Mouse (Mus musculus) midbrain, embryonic 11.5 days (tissue): Measurements from ENCODE around the gene Sash1. TPM values are rescaled to one million over a fixed set of nuclear protein-coding genes. Genes with fewer than 3 reads are reported as not detected.

Experiments used
- ATAC-seq: fragments of 200-750 bp; cut with Nextera tagmentation; 2 replicates; pipeline ENCODE4 v1.8.0; 2017; ENCODE audit warnings: moderate TSS enrichment, moderate library complexity; ENCODE audit not compliant: low FRiP score
- DNase-seq: peaks from one replicate; pipeline ENCODE4 v3.0.0; 2015; ENCODE audit warnings: low spot score; ENCODE audit errors: missing footprints
- H3K27ac ChIP-seq: fragments of 300-500 bp; sonication (generic); 2 replicates; pipeline ENCODE4 v1.5.1; 2014; ENCODE audit warnings: low read depth, low read length
- H3K27me3 ChIP-seq: fragments of 300-500 bp; sonication (generic); 2 replicates; pipeline ENCODE4 v1.6.1; 2014; ENCODE audit warnings: mild to moderate bottlenecking, low read length, moderate library complexity, mixed read lengths; ENCODE audit not compliant: control insufficient read depth, insufficient read depth
- H3K36me3 ChIP-seq: fragments of 300-500 bp; sonication (generic); 2 replicates; pipeline ENCODE4 v1.6.1; 2014; ENCODE audit warnings: mild to moderate bottlenecking, low read length, moderate library complexity, mixed read lengths; ENCODE audit not compliant: control insufficient read depth, insufficient read depth
- H3K4me1 ChIP-seq: fragments of 300-500 bp; sonication (generic); 2 replicates; pipeline ENCODE4 v1.6.1; 2014; ENCODE audit warnings: low read length; ENCODE audit not compliant: control insufficient read depth, insufficient read depth
- H3K4me2 ChIP-seq: fragments of 300-500 bp; sonication (generic); 2 replicates; pipeline ENCODE4 v1.6.1; 2014; ENCODE audit warnings: mild to moderate bottlenecking, moderate library complexity
- H3K4me3 ChIP-seq: fragments of 300-500 bp; sonication (generic); 2 replicates; pipeline ENCODE4 v1.5.1; 2014; ENCODE audit warnings: low read depth, low read length
- H3K9ac ChIP-seq: fragments of 300-500 bp; sonication (generic); 2 replicates; pipeline ENCODE4 v1.6.1; 2014; ENCODE audit warnings: low read length
- H3K9me3 ChIP-seq: fragments of 300-500 bp; sonication (generic); 2 replicates; pipeline ENCODE4 v1.6.1; 2016; ENCODE audit warnings: low read length; ENCODE audit not compliant: control insufficient read depth
- WGBS: fragments of 180-500 bp; shearing (Covaris S2); extraction: QIAGEN DNeasy Blood & Tissue Kit; methylation state at CpG from one replicate; pipeline ENCODE4 v1.1.7; 2014; 5-methylcytosine and 5-hydroxymethylcytosine counted together
- polyA plus RNA-seq: library from polyadenylated mRNA; unstranded; fragments of >200 nt; fragmentation: Nextera tagmentation; extraction: Ambion mirVana; gene quantifications from 2 replicates; pipeline ENCODE4 v1.2.1, GENCODE M21; 2014

Gene Sash1
- polyA plus RNA-seq, 1 experiment from 2014 or later, result 2.9 TPM

- DNase-seq (no peak), ATAC-seq (no peak)
- Histone ChIP-seq H3K4me1 (peaks cover 3% of the 10 kb centered on the region; the same call in 1 of the 2 replicates), H3K4me2 (no peak overlapping the region), H3K4me3 (no peak overlapping the region), H3K36me3 (no peaks in the 10 kb centered on the region; the same call in 1 of the 2 replicates), H3K9me3 (no peaks in the 10 kb centered on the region), H3K27ac (no peak overlapping the region), H3K27me3 (no peaks in the 10 kb centered on the region), H3K9ac (no peak overlapping the region)
- 92% methylated on average over 4 of the region's 4 CpGs for WGBS
Measured at GRCm38 (mm10) chr10:8811261-8812039, 74.4 kb downstream of the Sash1 start.

GRCm38 (mm10) chr10:8810496-8810895 lies 75.4 kb downstream of the Sash1 start:
- H3K9me3 ChIP-seq, result no peaks in the 10 kb centered on the region
- 0 out of 2 replicates have a peak, but pooled peaks have one; percentile 40 for ATAC-seq
- H3K9ac ChIP-seq, result no peak overlapping the region
- H3K4me3 ChIP-seq, result no peak overlapping the region
- H3K4me1 ChIP-seq, result peaks cover 3% of the 10 kb centered on the region; the same call in 1 of the 2 replicates
- no peak overlapping the region for H3K4me2 ChIP-seq
- H3K27ac ChIP-seq, result no peak overlapping the region
- H3K36me3 ChIP-seq, result no peaks in the 10 kb centered on the region; the same call in 1 of the 2 replicates
- WGBS, result 46% methylated on average over 7 of the region's 7 CpGs
- H3K27me3 ChIP-seq, result no peaks in the 10 kb centered on the region
- no peak for DNase-seq

- WGBS, result 97% methylated on average over 10 of the region's 10 CpGs
- ATAC-seq, result no peak
Measured at GRCm38 (mm10) chr10:8808383-8808782, 77.5 kb downstream of the Sash1 start.

DNA sequence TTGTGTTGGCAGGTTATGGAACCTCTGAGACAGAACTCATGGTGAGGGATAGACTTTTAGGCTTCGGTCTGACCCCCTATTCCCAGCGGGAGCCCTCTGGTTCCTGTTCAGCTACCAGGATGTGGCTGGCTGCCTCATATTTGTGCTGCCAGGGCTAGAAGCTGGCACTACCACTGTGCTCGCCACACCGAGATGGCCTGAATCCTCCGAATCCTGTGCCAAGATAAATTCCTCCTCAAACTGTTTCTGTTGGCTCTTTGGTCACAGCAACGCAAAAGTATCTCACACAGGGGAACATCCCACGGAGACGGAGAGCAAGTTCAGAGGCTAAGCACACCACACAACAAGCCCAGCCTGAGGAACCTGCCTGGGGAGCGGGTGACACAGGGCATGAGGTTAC lies 78.3 kb downstream of the Sash1 start:
- Histone ChIP-seq H3K27me3 (no peaks in the 10 kb centered on the region), H3K36me3 (no peaks in the 10 kb centered on the region), H3K9me3 (no peaks in the 10 kb centered on the region), H3K4me3 (no peak overlapping the region), H3K9ac (no peak overlapping the region), H3K27ac (no peak overlapping the region), H3K4me1 (peaks cover 13% of the 10 kb centered on the region), H3K4me2 (no peak overlapping the region)
- 96% methylated on average over 9 of the region's 9 CpGs for WGBS
- DNase-seq (no peak), ATAC-seq (no peak)

More at GRCm38 (mm10) chr10:8808383-8808782, 77.5 kb downstream of the Sash1 start:
- Histone ChIP-seq H3K9me3 (no peaks in the 10 kb centered on the region), H3K4me3 (no peak overlapping the region), H3K27ac (no peak overlapping the region), H3K9ac (no peak overlapping the region), H3K4me1 (peaks cover 8% of the 10 kb centered on the region), H3K4me2 (no peak overlapping the region), H3K27me3 (no peaks in the 10 kb centered on the region), H3K36me3 (no peaks in the 10 kb centered on the region; the same call in 1 of the 2 replicates)
- DNase-seq, result no peak

DNA sequence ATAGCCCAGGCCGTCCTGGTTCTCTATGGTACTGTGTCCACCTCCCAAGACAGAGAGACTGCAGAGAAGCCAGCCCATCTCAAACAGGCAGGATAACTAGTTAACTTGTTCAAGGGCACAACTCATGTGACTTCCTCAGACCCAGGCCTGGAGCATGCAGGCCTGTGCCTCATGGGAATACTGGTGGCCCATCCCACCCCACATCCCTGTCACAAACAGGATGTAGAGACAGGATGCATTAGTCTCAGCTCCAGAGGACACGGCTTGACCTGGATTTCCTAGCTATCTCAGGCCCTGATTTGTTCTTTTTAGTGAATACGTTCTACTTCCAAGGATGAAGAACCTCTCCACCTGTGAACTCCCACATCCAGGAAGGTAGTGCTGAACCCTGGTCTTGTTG lies 80.5 kb downstream of the Sash1 start:
- peaks cover 23% of the 10 kb centered on the region for H3K4me1 ChIP-seq
- no peaks in the 10 kb centered on the region for H3K36me3 ChIP-seq
- no peak overlapping the region for H3K4me3 ChIP-seq
- no peaks in the 10 kb centered on the region for H3K9me3 ChIP-seq
- DNase-seq (no peak), ATAC-seq (no peak)
- no peak overlapping the region for H3K9ac ChIP-seq
- H3K27ac ChIP-seq, result no peak overlapping the region
- no peaks in the 10 kb centered on the region for H3K27me3 ChIP-seq
- no peak overlapping the region for H3K4me2 ChIP-seq
- 89% methylated on average over 3 of the region's 3 CpGs for WGBS

- Histone ChIP-seq H3K27ac (no peak overlapping the region), H3K9ac (no peak overlapping the region), H3K9me3 (no peaks in the 10 kb centered on the region), H3K4me3 (no peak overlapping the region), H3K27me3 (no peaks in the 10 kb centered on the region), H3K4me1 (peaks cover 23% of the 10 kb centered on the region), H3K36me3 (no peaks in the 10 kb centered on the region), H3K4me2 (no peak overlapping the region)
- DNase-seq, result no peak
- WGBS, result 41% methylated on average over 8 of the region's 8 CpGs
- peak; percentile 61; the same call in 1 of the 2 replicates for ATAC-seq
Measured at GRCm38 (mm10) chr10:8804292-8804691, 81.6 kb downstream of the Sash1 start.

DNA sequence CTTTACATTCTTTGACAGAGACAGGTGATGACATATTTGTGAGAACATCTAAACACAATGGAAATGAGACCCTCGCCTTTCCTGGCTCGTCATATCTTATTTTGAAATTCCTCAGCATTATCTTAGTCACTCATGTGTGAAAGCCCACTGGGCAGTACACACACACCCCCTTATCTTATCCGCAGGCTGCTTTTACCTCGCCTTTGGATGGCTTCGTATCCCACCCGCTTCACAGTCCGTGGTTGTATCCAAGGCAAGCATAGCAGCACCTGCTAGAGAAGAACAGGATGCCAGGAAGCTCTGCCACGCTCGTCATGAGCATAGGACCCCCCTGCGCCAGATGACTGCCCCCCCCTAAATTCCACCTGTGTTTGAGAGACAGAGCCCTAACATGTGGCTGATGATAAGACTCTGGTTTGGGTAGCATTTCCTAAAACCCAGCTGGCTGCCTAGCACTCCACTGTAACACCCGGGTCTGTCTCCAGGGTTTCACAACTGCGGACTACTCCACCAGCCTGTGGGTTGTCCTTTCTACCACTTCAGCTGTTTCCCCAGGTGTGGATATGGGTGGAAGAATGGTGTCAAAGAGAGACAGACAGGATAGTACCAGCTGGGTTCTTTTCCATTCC lies 84.0 kb downstream of the Sash1 start:
- Histone ChIP-seq H3K4me1 (peaks cover 23% of the 10 kb centered on the region), H3K9ac (no peak overlapping the region), H3K9me3 (no peaks in the 10 kb centered on the region), H3K27ac (no peak overlapping the region), H3K36me3 (no peaks in the 10 kb centered on the region), H3K4me2 (no peak overlapping the region), H3K4me3 (no peak overlapping the region), H3K27me3 (no peaks in the 10 kb centered on the region)
- no peak for ATAC-seq
- no peak for DNase-seq
- 81% methylated on average over 12 of the region's 12 CpGs for WGBS

- H3K9ac ChIP-seq, result no peak overlapping the region
- peak; percentile 51 for ATAC-seq
Measured at GRCm38 (mm10) chr10:8801139-8801613, 84.7 kb downstream of the Sash1 start.

GRCm38 (mm10) chr10:8797826-8798225 lies 88.0 kb downstream of the Sash1 start:
- H3K9me3 ChIP-seq, result no peaks in the 10 kb centered on the region
- no peaks in the 10 kb centered on the region for H3K36me3 ChIP-seq
- peaks cover 13% of the 10 kb centered on the region for H3K4me1 ChIP-seq
- H3K9ac ChIP-seq, result no peak overlapping the region
- no peak overlapping the region for H3K4me3 ChIP-seq
- DNase-seq, result no peak
- WGBS, result 94% methylated on average over 6 of the region's 6 CpGs
- H3K4me2 ChIP-seq, result no peak overlapping the region
- H3K27ac ChIP-seq, result no peak overlapping the region
- ATAC-seq, result no peak
- no peaks in the 10 kb centered on the region for H3K27me3 ChIP-seq

More at GRCm38 (mm10) chr10:8801139-8801613, 84.7 kb downstream of the Sash1 start:
- Histone ChIP-seq H3K27me3 (no peaks in the 10 kb centered on the region), H3K9me3 (no peaks in the 10 kb centered on the region), H3K4me1 (peaks cover 23% of the 10 kb centered on the region), H3K27ac (no peak overlapping the region), H3K36me3 (no peaks in the 10 kb centered on the region), H3K4me2 (0 out of 2 replicates have a peak overlapping the region, but pooled peaks have one; percentile 1), H3K4me3 (no peak overlapping the region)
- DNase-seq, result peak; percentile 92
- WGBS, result 33% methylated on average over 14 of the region's 14 CpGs
